Mouse (Mus musculus): Measurements from ENCODE around the gene Tmem86b. TPM values are rescaled to one million over a fixed set of nuclear protein-coding genes. Genes with fewer than 3 reads are reported as not detected.

Tmem86b gene
- total RNA-seq (2015): 6.7 and 8.9 TPM in 2 replicates
- total RNA-seq (2017): 15.2 and 22.4 TPM in 2 replicates

GRCm38 (mm10) chr7:4631031-4631430 lies at the start of gene Tmem86b:
TSS of gene Tmem86b (minus strand) at chr7:4631422.
- ATAC-seq (replicated peaks; ENCODE audit: poor library complexity): peak; percentile 30

GRCm38 (mm10) chr7:4675200-4675599 lies 44.0 kb upstream of the Tmem86b start:
- ATAC-seq (replicated peaks; ENCODE audit: poor library complexity): no peak

GRCm38 (mm10) chr7:4674114-4674731 lies 43.0 kb upstream of the Tmem86b start:
- ATAC-seq (replicated peaks; ENCODE audit: poor library complexity): peak; percentile 44

GRCm38 (mm10) chr7:4671956-4672355 lies 40.7 kb upstream of the Tmem86b start:
- 0 out of 2 replicates have a peak, but pooled peaks have one; percentile 9 for ATAC-seq (replicated peaks; ENCODE audit: poor library complexity)

GRCm38 (mm10) chr7:4670655-4671255 lies 39.5 kb upstream of the Tmem86b start:
- ATAC-seq (replicated peaks; ENCODE audit: poor library complexity): peak; percentile 95

- no peak for ATAC-seq (replicated peaks; ENCODE audit: poor library complexity)
These were observed 37.9 kb upstream of the Tmem86b start for GRCm38 (mm10) chr7:4669156-4669555.

GRCm38 (mm10) chr7:4668506-4668905 lies 37.3 kb upstream of the Tmem86b start:
- ATAC-seq (replicated peaks; ENCODE audit: poor library complexity): no peak

GRCm38 (mm10) chr7:4666871-4667270 lies 35.6 kb upstream of the Tmem86b start:
- ATAC-seq (replicated peaks; ENCODE audit: poor library complexity): no peak

- ATAC-seq (replicated peaks; ENCODE audit: poor library complexity): no peak
These were observed 32.5 kb upstream of the Tmem86b start for GRCm38 (mm10) chr7:4663742-4664141.

GRCm38 (mm10) chr7:4663179-4663578 lies 32.0 kb upstream of the Tmem86b start:
- ATAC-seq (replicated peaks; ENCODE audit: poor library complexity): peak; percentile 42

- ATAC-seq (replicated peaks; ENCODE audit: poor library complexity): no peak
These were observed 28.8 kb upstream of the Tmem86b start for GRCm38 (mm10) chr7:4659911-4660443.

- ATAC-seq (replicated peaks; ENCODE audit: poor library complexity): peak; percentile 82
These were observed 27.8 kb upstream of the Tmem86b start, which contains the start of gene Ppp6r1 for GRCm38 (mm10) chr7:4658912-4659551. TSS of gene Ppp6r1 (minus strand) at chr7:4659019.

GRCm38 (mm10) chr7:4658128-4658907 lies 27.1 kb upstream of the Tmem86b start:
- ATAC-seq (replicated peaks; ENCODE audit: poor library complexity): peak; percentile 10

- no peak for ATAC-seq (replicated peaks; ENCODE audit: poor library complexity)
These were observed 26.4 kb upstream of the Tmem86b start for GRCm38 (mm10) chr7:4657521-4658127.

- no peak for ATAC-seq (replicated peaks; ENCODE audit: poor library complexity)
These were observed 25.6 kb upstream of the Tmem86b start for GRCm38 (mm10) chr7:4656818-4657217.

- no peak for ATAC-seq (replicated peaks; ENCODE audit: poor library complexity)
These were observed 24.7 kb upstream of the Tmem86b start for GRCm38 (mm10) chr7:4655916-4656315.

- no peak for ATAC-seq (replicated peaks; ENCODE audit: poor library complexity)
These were observed 24.2 kb upstream of the Tmem86b start for GRCm38 (mm10) chr7:4655393-4655792.

GRCm38 (mm10) chr7:4654221-4654620 lies 23.0 kb upstream of the Tmem86b start:
- ATAC-seq (replicated peaks; ENCODE audit: poor library complexity): no peak; the same call in 1 of the 2 replicates

- ATAC-seq (replicated peaks; ENCODE audit: poor library complexity): peak; percentile 71
These were observed 22.6 kb upstream of the Tmem86b start for GRCm38 (mm10) chr7:4653780-4654179.

GRCm38 (mm10) chr7:4653351-4653750 lies 22.1 kb upstream of the Tmem86b start:
- peak; percentile 1; the same call in 1 of the 2 replicates for ATAC-seq (replicated peaks; ENCODE audit: poor library complexity)

Data from megakaryocyte progenitor cell, adult 5-6 weeks (primary cell).